Mouse (Mus musculus) myocyte (in vitro differentiated cells): ENCODE measurements around the gene Gm20388.

Experiments used
- POLR2A ChIP-seq: IDR thresholded peaks from one replicate; pipeline ENCODE4 v1.6.1; 2011; ENCODE audit warnings: low read depth, mild to moderate bottlenecking, control low read depth, moderate library complexity; ENCODE audit not compliant: insufficient read length
- TCF12 ChIP-seq: IDR thresholded peaks from one replicate; pipeline ENCODE4 v1.6.1; 2011; ENCODE audit warnings: mild to moderate bottlenecking, control low read depth; ENCODE audit not compliant: poor library complexity, insufficient read depth, severe bottlenecking

GRCm38 (mm10) chr8:121950749-121951655 lies 2040.4 kb downstream of the Gm20388 start:
- TF ChIP-seq POLR2A (no peak), TCF12 (no peak)
